Mouse (Mus musculus) right cerebral cortex, adult 2 months (tissue): ENCODE results near the gene Slco1c1.

Experiments used
- DNase-seq, 2 experiments: peaks; one replicate each; pipeline ENCODE4 v3.0.0; 2021 to 2022; ENCODE audit warnings: low spot score in 2 of 2

The Slco1c1 gene

GRCm38 (mm10) chr6:141523747-141524640, at the start of gene Slco1c1:
TSS of gene Slco1c1 (plus strand) at chr6:141524368.
- no peak for DNase-seq

GRCm38 (mm10) chr6:141474696-141475095, 49.5 kb upstream of the Slco1c1 start:
- DNase-seq: no peak

- DNase-seq: no peak
These were observed 38.7 kb upstream of the Slco1c1 start for GRCm38 (mm10) chr6:141485302-141486021.

- peak; percentile 27 to 31 for DNase-seq
These were observed 36.9 kb upstream of the Slco1c1 start for GRCm38 (mm10) chr6:141487266-141487665.

GRCm38 (mm10) chr6:141488619-141489018, 35.5 kb upstream of the Slco1c1 start:
- DNase-seq: peak; percentile 38 to 53

- DNase-seq: no peak
These were observed 29.3 kb upstream of the Slco1c1 start for GRCm38 (mm10) chr6:141494909-141495308.

GRCm38 (mm10) chr6:141495634-141496418, 28.3 kb upstream of the Slco1c1 start:
- DNase-seq: peak; percentile 4 to 20

- no peak for DNase-seq
These were observed 24.7 kb upstream of the Slco1c1 start for GRCm38 (mm10) chr6:141499511-141499910.

GRCm38 (mm10) chr6:141501171-141501570, 23.0 kb upstream of the Slco1c1 start:
- peak in 1 of 2 experiments; percentile 13 for DNase-seq

- DNase-seq: no peak
These were observed 1.6 kb upstream of the Slco1c1 start for GRCm38 (mm10) chr6:141522541-141522940.

GRCm38 (mm10) chr6:141525787-141526186, 1.6 kb downstream of the Slco1c1 start:
- DNase-seq: no peak

- no peak for DNase-seq
These were observed 6.7 kb downstream of the Slco1c1 start for GRCm38 (mm10) chr6:141530865-141531264.

GRCm38 (mm10) chr6:141537298-141537697, 13.1 kb downstream of the Slco1c1 start:
- no peak for DNase-seq

- no peak for DNase-seq
These were observed 17.0 kb downstream of the Slco1c1 start for GRCm38 (mm10) chr6:141541136-141541535.

- no peak for DNase-seq
These were observed 19.2 kb downstream of the Slco1c1 start for GRCm38 (mm10) chr6:141543344-141543743.

GRCm38 (mm10) chr6:141558118-141558517, 34.0 kb downstream of the Slco1c1 start:
- DNase-seq: no peak

GRCm38 (mm10) chr6:141567366-141567765, 43.2 kb downstream of the Slco1c1 start:
- no peak for DNase-seq

- peak; percentile 47 to 48 for DNase-seq
These were observed 43.8 kb downstream of the Slco1c1 start for GRCm38 (mm10) chr6:141567852-141568558.

GRCm38 (mm10) chr6:141568559-141568946, 44.4 kb downstream of the Slco1c1 start:
- DNase-seq: no peak

GRCm38 (mm10) chr6:141576646-141577200, 52.6 kb downstream of the Slco1c1 start:
- DNase-seq: no peak
